Mouse (Mus musculus): Measurements from ENCODE around the gene Kif5a.

Kif5a gene

DNA sequence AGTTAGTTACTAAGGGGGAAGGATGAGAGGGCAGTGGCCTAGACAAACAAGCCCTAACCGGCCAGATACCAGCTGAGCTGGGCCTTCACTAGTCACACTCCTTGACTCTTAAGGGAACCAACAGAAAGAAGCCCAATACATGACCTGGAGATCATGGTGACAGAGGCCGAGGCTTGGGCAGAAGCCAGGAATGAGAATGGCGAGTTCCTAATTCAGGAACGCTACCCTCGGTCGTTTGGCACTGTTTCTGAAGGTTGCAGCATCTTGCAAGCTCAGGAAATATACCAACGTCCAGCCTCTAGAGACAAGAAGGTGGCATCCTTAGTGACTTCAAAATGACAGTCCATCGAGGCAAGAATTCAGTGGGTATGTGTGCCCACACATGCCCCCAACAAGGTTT, 1.2 kb upstream of the Kif5a start:
- peak; percentile 15 to 52 for DNase-seq

DNA sequence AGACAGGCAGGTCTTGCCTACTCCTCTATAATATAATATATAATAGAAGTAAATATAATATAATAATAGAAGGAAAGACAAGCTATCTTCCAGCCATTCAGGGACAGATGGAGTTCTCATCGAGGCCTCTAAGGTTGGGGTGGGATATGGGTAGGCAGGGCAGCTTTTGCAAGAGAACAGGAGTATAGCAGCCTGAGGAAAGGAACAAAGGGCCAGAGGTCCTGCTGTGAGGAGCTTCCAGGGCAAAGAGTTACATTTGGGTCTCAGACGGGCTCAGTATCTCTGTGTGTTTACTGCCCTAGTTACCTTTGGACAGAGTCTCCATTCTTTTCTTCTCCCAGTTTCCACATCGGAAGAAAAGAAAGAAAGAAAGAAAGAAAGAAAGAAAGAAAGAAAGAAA, 483 bp upstream of the Kif5a start:
- DNase-seq: peak in 1 of 2 experiments; percentile 14

DNA sequence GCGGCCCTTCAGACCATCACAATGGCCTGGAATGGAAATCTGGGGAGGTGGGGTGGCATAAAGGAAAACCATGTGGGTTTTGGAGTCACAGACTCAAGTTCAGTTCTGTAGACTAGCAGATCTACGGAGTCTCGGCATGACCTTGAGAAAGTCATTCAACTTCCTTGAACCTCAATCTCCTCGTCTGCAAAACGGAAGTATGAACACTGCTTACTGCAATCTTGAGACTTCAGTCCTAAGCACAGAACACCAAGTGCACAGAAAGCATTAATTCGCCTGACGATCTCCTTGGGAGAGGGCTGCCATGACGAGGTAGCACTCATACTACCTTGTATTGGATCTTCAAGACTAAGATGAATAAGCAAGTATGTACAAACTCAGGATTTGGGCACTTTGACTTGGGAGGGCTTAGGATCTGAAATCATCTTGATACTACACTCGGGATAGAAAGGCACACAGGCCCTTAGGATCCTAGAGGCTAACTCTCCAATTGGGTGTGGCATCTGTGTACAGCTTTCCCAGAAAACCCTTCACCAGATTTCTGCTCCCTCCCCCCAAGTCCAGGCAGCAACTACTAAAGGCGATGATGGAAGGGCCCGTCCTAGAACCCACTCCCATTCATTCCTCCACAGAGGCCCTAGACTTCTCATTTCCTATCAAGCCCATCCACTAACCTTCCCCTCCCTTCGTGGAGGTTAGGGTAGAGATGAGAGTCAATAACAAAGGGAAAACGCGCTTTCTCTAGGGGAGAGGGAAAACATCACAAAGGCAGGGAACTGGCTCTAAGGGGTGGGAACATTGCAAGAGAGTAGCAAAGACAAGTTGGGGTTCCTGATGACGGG, 1.2 kb downstream of the Kif5a start:
- peak; percentile 43 to 55 for DNase-seq

DNA sequence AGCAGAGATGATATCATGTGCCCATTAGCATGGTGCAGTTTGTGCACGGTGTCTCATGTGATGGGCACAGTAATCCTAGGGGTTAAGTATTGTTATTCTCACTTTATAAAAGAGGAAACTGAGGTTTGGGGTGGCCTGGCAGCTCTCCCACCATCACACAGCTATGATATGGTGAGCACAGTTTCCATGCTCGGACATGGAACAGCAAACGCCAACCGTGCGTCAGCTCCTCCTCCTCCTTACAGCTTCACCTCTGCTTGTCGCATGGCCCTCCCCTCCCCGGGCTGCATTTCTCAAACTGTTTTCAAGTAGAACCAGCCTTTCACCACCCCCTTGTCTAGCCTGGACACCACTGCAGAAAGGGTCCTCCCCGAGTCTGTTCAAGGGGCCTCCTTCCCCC, 4.7 kb downstream of the Kif5a start:
- DNase-seq: no peak

DNA sequence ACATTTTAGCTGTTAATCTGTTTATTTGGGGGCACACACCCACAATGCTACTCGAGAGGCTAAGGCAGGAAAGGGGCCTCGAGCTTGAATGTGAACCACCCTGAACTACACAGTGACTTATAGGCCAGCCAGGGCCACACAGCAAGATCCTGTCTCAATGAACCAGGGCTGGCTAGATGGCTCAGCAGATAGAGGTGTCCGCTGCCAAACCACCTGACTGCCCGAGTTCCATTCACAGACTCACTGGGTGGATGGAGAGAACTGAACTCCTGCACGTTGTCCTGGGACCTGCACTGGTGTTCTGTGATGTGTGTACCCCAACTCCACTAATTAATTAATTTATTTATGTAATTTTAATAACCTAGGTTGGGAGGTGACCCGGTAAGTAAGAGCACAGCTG, 5.4 kb downstream of the Kif5a start:
- DNase-seq: peak in 1 of 2 experiments; percentile 55

DNA sequence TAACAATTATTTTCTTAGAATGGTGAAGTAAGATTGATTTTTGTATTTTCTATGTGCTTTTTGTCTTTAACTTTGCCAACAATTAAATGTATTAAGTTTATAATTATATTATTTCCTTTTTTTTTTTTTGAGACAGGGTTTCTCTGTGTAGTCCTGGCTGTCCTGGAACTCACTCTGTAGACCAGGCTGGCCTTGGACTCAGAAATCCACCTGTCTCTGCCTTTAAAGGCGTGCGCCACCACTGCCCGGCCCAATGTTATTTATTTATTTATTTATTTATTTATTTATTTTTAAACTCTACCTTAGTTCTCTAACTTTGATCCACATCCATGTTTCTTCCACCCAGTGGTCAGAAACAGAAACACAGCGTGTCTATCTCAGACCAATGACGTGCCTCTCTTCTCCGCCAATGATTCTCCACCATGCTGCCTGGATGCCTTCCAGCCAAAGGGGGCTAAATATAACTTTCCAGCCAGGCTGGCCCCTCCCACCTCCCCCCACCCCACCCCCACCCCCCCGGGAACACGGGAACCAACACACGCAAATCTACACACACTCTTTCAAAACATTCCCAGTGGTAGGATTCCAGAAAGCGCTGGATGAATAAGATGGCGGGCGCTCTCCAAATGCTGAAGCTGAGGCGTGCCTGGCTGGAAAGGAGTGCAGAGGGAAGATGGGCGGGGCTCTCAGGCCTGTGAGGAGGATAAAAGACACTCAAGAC, 7.4 kb downstream of the Kif5a start:
- DNase-seq: peak in 1 of 2 experiments; percentile 51

DNA sequence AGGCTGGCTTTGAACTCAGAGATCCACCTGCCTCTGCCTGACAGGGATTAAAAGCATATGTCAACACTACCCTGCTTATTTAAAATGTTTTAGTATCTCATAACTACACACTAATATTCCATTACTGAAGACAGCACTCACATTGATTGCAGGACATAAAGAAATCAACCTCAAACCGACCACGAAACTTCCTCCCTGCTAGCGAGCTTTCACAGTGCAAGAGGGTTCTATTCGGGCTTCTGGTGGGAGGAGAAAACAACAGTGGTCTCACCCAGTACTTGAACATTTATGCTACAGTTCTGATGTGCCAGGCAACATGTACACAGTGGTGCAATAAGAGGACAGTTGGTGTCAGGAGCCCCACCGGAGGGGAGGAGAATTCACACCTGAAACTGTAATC, 12.3 kb downstream of the Kif5a start:
- no peak for DNase-seq

DNA sequence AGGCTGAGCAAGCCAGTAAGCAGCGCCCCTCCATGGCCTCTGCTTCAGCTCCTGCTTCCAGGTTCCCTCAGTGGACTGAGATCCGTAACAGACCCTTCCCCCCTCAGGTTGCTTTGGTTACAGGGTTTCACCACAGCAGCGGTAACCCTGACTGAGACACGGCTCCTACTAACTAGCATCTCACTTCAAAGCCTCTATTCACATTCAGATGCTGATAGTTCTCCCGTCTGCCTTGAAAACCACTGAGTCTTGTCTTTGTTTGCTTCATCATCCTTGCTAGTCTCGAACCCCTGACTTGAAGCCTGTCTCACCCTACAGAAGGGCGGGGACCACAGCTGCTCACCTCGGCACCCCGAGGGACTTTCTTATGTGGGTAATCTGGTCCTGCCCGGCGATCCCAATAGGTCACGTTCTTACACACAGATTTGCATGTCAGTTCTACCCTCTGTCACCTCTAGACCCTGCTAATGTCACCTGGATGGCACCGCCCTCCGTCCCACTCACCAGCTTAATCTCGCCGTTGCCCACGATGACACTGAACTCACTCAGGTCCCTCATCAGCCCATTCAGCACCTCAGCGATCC, 24.8 kb downstream of the Kif5a start:
- DNase-seq: no peak

DNA sequence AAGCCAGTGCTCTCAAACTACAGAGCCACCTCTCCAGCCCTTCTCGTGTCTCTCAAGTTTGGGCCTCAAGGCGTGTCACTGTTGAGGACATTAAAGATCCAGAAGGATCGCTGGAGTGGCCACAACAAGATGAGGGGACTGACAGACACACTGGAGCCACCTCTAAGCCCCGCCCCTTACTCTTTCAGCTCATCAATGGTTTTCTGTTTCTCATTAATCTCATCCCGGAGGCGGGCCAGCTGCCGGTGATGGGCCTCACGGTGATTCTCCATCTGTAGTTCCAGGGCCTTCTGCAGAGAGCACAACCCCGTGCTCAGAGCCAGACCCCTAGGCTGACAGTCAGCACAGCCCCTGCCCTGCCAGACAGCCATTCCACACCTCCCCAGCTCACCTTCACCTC, 26.6 kb downstream of the Kif5a start:
- DNase-seq: no peak

DNA sequence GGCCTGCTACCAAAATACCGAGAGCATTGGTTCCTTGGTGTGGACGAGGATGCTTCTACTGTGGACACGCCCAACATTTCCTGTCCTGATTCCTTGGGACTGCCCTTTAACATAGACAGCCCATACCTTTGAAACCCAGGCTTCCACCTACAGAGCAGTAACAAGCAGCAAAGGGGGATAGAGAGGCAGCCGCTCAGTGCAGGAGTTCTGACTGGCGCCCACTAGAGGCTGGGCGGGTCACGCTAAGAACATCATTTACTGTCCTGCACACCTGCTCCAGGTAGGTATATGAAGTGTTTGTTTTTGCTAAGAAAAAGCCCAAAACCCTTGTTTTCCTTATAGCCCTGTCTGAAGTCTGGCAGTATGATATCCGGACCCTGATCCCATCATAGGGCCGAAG, 30.0 kb downstream of the Kif5a start:
- peak in 1 of 2 experiments; percentile 60 for DNase-seq

DNA sequence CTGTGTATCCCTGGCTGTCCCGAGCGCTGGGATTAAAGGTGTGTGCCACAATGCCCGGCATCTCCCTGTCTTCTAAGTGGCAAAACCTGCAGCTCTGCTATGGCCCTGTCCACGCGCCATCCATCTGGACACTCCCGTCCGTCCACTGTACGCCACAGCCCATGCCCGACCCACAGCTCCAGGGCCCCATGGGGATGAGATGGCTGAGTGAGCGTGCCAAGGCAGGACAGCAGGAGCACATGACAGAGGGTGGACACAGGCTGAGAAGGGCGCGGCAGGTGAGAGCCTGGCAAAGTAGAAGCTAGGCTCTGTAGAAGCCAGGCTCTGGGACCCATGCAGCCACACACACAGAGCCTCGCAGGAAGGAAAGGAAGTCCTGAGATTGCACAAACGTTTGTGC, 31.4 kb downstream of the Kif5a start:
- peak; percentile 59 to 70 for DNase-seq

DNA sequence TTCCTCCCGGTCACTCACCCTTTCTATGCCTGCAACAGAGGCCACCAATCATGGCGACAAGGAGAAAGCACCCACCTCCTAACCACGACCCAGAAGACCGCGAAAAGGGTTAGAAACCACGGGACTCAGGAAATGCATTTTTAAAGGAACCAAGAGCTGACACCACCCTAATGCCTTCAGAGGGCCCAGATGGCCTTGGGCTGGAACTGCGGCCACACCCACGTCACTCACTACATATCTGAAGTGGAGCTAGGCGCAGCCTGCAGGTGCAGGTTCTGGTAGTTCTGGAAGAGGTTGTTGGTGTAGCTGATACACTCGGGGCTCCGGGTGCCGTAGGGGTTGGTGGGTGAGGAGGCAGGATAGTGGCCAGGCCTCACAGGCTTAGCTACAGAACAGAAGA, 32.5 kb downstream of the Kif5a start:
- no peak for DNase-seq

DNA sequence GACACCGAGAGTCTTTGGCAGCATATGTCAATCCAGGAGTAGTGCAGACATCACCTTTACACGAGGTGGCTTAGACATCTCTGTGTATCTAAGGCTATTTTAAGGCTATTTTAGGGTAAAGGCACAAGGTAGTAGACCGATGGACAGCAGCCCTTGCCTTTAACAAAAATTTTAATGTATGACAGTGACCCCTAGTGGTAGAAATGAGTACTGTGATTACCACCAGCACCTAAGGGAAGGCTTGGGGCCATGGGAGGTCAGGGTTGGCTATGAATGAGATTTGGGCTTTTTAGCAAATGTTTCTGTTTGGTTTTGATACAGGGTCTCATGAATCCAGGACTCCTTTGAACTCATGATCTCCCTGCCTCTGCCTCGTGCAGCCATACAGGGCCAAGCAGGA, 34.3 kb downstream of the Kif5a start:
- DNase-seq: peak; percentile 49 to 60

DNA sequence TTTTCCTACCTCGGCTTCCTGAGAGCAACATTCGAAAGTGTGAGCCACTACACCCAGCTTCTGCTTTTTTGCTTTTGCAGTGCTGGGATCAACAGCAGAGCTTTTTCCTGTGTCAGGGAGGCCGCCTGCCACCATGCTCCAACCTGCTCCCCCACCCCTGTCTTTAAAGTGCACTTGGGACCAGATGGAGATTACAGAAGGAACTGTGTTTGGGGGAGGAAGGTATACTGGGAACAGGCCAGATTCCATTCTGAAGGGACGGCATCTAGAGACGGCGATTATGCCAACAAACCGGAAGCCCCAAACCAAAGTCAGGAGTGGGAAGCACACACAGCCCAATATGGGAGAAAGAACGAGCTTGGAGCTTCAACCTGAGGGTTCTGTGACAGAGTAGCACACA, 36.0 kb downstream of the Kif5a start:
- no peak for DNase-seq

DNA sequence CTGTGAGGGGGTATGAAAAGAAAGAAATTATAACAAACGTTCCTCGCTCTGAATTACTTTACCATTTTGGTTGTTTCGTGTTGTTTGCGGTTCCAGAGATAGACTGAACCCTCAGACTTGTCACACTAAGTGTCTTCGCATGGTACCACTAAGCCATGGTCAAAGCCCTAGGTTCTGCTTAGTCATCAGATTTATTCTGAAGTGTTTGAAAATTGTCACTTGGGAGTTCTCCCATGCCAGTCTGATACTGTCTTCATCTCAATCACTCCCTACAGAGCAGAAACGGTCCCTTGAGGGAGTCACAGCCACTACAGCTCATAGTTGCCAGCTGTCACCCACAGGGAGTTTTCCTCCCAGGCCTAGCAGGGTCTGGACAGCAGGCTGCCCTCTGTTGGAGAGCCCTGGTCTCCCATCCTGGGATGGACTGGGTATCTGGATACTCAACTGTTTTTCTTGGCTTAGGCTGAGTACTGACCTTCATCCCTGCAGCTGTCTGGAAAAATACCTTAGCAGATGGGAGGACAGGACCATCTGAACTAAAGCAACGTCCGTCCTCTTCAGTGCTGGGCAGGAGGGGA, 36.7 kb downstream of the Kif5a start:
- DNase-seq: peak; percentile 39 to 57

DNA sequence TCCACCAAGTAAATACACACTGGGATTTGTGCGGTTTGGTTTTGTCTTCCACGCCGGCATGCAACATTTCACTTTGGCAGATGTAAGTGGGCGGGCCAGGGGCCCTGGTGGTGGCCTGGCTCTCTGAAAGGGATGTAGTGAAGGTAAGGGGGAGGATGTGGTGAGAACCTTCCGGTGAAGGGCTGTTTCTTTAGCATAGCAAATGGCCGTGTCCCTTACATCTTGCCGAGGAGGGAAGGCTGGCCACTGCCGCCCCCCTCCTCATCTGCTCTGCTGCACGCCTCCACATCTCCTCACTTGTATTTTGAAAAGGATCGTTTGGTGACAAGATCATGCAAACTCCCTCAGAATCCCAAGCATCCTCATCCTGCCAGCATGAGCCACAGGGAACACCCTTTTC, 37.4 kb downstream of the Kif5a start:
- DNase-seq: no peak

DNA sequence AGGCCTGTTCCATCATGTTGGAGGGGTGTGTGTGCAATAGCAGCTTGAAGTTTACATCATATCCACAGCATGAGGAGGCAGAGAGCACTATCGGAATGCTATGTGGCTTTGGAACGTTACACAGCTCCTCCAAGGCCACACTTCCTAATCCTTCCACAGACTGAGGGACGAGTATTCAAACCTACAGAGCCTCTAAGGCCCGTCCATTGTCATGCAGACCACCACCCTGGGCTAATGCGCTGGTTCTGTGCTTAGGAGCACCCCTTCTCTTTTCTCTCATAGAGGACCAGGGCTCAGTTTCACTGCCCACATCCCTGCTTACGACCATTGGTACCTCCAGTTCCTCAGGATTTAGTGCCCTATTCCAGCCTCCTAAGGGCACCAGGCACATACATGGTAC, 37.9 kb downstream of the Kif5a start:
- no peak for DNase-seq

DNA sequence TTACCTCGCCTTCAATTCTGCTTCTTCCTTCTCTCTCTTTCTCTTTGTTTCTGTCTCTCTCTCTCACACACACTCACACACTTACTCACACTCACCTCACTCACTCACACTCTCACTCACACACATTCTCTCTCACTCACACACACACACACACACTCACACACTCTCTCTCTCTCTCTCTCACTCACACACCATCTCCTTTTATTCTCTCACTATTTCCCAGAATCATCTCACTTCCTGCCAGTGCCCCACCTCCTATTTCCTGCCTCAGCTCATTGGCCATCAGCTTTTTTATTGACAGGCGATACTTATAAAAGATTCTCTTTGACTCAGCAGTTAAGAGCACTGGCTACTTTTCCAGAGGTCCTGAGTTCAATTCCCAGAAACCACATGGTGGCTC, 44.8 kb downstream of the Kif5a start:
- DNase-seq: no peak

DNA sequence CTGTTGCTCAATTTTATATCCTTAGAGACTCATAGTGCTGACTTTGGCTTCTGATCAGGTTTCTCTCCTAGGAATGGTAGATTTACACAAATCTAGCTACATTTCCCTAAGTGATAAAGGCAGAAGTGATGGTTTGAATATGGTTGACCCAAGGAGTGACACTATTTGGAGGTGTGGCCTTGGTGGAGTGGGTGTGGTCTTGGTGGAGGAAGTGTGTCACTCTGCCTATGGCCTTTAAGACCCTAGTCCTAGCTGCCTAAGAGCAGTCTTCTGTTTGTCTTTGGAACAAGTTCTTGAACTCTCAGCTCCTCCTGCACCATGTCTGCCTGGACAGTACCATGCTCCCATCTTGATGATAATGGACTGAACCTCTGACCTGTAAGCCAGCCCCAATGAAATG, 46.0 kb downstream of the Kif5a start:
- no peak for DNase-seq

DNA sequence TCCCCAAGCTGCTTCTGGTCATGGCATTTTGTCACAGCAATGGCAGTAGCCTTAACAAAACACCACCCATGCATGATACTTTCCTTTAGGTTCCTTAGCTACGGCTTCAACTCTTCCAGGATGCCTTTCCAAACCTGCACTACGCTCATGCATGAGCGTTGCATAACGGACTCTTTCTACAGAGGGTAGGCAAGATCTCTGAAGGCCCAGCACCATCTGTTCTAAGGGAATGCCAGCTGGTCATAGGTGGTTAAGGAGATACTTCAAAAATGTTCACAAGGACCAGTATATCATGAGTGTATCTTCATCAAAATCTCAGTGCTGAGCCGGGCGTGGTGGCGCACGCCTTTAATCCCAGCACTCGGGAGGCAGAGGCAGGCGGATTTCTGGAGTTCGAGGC, 46.7 kb downstream of the Kif5a start:
- peak in 1 of 2 experiments; percentile 54 for DNase-seq

DNA sequence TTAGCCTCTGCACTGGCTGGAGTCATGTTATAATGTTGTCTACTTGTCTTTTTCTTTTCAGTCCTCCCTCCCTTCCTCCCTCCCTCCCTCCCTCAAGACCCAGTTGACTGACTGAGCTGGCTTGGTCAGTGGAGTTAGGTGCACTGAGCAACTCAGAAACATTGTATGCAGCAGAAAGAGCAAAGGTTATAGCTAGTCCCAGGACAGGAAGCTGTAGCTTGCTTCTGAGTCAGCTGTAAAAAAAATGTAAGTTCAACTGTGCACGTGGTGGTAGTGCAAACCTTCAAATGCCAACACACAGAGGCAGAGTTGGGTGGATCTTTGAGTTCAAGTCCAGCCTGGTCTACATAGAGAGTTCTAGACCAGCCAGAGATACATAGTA, 48.7 kb downstream of the Kif5a start:
- DNase-seq: no peak

DNA sequence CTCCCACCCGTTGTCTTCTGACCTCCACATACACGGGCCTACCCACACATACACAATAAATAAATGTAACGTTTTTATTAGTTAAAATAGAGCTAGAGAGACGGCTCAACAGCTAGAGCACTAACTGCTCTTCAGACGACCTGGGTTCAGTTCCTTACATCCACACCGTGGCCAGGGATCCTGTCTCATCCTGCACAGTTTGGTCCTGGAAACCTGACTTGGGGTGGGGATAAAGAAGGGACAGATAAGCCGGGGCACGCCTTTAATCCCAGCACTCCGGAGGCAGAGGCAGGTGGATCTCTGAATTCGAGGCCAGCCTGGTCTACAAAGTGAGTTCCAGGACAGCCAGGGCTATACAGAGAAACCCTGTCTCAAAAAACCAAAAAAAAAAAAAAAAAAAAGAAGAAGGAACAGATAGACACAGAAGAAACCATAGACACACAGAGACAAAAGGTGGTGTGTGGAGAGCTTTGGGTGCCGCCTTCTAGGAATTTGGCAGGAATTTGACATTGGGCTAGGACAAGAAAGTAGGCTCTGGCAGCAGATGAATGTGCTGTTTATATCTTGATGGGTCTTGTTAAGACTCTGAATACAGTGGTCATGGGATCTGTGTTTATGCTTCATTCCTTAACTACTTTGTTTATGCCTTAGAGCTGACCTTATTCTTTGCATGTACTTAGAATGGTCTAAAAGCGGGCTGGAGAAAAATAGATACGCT, 49.3 kb downstream of the Kif5a start:
- no peak for DNase-seq

DNA sequence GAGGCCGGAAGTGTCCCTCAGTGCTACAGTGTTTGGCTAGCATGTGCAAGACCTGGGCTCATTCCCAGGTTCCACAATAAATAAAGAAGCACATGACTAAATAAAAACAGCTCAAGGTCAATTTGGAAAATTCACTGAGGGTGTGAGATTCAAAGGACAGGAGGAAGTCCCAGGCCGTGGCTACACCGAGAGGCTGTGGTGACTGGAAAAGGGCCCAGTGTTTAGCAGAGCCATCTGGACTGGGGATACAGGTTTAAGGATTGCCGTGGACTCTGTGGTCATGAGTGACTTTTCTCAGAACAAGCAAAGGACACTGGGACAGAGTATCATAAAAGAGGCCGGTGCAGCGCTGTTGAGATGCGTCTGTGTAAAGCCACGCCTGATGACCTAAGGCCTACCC, 49.9 kb downstream of the Kif5a start:
- DNase-seq: peak; percentile 45 to 54

Measured in cerebellum, postnatal 25 days (tissue).